Mouse (Mus musculus): ENCODE results near the gene Fam129a. TPM values are rescaled to one million over a fixed set of nuclear protein-coding genes. Genes with fewer than 3 reads are reported as not detected.
A peak's percentile ranks its signal among the peaks of the same experiment; 100 is the strongest.
"Not testable (repeated sequence)": the region's sequence is repeated elsewhere in the genome, so short reads cannot be mapped to it uniquely, and the experiment has no call there.

The Fam129a gene
- total RNA-seq, 2 experiments from 2014 or later = 4.6 to 6.3 TPM

DNA sequence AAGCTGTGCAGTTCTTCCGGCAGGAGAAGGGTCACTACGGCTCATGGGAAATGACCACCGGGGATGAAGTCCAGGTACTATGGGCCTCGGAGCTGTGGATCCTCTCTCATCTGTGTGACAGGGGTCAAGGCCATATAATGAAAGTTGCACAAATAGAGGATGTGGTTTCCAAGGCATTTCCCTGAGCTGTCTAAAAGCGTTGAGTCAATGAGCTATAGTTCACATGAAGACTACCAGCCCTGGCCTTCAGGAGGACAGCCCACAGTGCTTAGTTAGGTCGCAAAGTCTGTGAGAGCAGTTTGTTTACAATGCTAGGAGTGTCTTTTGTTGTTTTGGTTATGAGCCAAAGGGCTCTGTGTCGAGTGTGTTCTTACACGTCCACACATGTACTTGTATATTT, 118.6 kb downstream of the Fam129a start:
- ATAC-seq (replicated peaks; ENCODE audit: poor library complexity, severe bottlenecking) = peak; percentile 66

GRCm38 (mm10) chr1:151690061-151690460, 119.1 kb downstream of the Fam129a start:
- ATAC-seq (replicated peaks; ENCODE audit: poor library complexity, severe bottlenecking) = 0 out of 2 replicates have a peak, but pooled peaks have one; percentile 18

DNA sequence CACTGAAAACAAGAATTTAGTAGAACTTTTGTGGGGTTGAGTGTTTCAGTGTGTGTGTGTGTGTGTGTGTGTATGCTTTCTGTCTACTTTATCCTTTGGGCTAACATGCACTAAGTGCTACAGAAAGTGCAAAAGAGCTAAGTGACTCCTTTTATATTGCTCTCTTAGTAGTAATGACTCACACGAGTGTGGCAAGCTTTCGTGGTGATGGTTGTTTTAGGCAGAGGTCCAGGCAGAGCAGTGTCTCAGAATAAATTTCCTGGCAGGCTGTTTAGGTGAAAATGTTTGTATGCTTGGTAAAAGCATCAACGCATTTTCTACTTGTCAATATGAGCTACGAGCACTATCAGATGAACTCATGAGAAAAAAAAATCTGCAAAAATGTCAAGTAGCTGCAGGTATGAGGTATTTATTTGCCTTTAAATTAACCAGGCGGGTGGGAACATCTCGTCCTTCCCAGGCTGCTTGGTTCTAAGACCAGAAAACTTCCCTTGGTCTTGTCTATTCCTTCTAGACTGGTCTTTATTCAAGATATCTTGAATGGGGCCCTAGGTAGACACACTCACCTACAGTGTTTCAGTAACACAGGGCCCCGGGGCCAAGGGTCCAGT, 119.7 kb downstream of the Fam129a start:
- no peak for ATAC-seq (replicated peaks; ENCODE audit: poor library complexity, severe bottlenecking)

GRCm38 (mm10) chr1:151692867-151693266, 121.9 kb downstream of the Fam129a start:
- ATAC-seq (replicated peaks; ENCODE audit: poor library complexity, severe bottlenecking) = not testable (repeated sequence)

DNA sequence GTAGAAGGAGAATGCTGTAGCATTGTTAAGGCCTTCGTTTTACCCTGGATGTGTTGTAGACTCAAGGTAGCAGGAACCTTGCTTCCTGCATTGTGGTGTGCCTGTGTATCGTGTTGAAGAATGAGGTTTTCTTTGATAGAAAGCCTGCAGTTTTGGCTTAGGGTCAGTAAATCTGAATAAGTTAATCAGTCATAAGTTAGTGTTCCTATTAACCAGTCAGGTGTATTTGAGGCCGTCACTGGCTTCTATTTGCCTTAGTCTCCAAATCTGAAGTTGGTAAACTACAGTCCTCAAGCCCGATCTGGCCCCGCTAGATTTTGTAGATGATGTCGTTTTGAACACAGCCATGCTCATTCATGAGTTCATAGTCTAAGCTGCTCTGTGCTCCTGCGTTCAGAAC, 125.8 kb downstream of the Fam129a start:
- no peak for ATAC-seq (replicated peaks; ENCODE audit: poor library complexity, severe bottlenecking)

- ATAC-seq (replicated peaks; ENCODE audit: poor library complexity, severe bottlenecking) = no peak
These were observed 127.1 kb downstream of the Fam129a start for GRCm38 (mm10) chr1:151697901-151698641.

DNA sequence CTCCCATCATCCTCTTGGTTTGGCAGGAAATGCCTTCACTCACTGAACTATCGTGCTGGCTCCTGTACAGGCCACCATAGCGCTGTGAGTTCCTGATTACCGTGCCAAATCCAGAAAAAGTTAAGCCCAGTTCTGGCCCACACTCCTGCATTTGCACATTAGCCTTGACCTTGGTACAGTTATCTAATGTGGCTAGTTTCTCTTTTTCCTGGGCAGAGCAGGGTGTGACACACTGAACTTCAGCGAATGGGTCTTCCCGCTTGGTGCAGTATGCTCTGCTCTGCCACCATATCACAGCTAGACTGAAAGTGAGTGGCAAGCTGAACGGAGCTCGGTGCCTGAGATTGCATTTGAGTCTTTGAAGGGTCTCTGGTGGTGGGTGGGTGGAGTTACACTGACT, 128.4 kb downstream of the Fam129a start:
- ATAC-seq (replicated peaks; ENCODE audit: poor library complexity, severe bottlenecking) = no peak

- ATAC-seq (replicated peaks; ENCODE audit: poor library complexity, severe bottlenecking) = peak; percentile 78
These were observed 131.8 kb downstream of the Fam129a start for GRCm38 (mm10) chr1:151702816-151703215.

DNA sequence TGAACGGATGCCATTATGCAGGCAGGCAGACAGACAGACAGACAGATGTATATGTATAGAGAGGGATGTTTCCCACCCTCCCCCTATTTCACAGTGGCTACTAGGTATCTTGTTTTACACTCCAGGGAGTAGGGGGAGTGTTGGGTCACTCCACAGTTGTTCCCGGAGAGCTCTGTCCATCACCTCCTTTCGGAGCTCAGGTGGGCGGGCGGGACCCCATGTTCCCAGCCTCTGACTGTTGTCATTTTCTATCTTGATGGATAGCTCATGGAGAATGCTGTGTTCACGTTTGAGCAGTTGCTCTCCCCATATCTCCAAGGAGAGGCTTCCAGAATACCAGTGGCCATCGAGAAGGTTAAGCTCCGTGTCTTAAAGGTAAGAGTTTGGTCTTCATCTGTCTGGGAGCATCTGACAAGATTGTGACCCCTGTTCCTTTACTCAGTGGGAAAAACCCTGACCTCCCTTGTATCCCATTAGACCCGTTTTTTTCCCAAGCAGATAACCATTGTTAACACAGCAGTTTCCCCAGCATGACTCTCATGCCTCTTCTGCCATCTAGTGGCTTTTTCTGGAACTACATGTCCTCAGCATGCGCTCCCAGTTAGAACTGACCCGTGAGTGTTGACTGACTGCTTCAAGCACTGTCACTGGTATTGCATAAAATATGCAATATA, 134.9 kb downstream of the Fam129a start:
- peak; percentile 74 for ATAC-seq (replicated peaks; ENCODE audit: poor library complexity, severe bottlenecking)

DNA sequence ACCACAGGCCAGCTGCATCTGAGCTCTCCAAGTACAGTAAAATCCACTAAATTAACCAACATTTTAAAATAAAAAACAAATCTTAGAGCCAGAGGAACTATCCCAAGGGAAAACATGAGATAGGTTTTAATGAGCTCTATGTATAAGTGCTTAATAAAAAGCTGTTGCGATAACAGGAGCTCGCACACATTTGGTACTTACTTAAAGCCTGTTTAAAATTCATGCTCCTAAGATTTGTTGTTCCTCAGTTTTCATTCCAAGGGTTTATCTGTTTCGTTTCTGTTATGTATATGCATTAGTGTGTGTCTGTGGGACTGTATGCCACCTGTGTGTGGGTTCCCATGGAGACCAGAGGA, 135.4 kb downstream of the Fam129a start:
- no peak for ATAC-seq (replicated peaks; ENCODE audit: poor library complexity, severe bottlenecking)

- peak; percentile 45 for ATAC-seq (replicated peaks; ENCODE audit: poor library complexity, severe bottlenecking)
These were observed 138.2 kb downstream of the Fam129a start for GRCm38 (mm10) chr1:151708966-151709733.

DNA sequence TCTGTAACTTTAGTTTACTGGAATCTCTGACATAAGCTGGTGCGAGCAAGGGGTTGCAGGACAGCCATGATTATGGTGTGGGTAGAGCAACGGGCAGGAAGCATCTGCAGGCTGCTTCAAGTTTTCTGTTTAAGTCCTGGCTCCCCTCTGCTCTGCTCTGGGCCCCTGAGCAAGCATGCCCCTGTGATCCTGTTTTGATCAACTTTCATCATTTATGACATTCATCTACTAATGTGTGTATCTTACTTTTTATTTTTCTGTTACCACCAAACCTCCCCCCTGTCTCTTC, 138.7 kb downstream of the Fam129a start:
- no peak for ATAC-seq (replicated peaks; ENCODE audit: poor library complexity, severe bottlenecking)

DNA sequence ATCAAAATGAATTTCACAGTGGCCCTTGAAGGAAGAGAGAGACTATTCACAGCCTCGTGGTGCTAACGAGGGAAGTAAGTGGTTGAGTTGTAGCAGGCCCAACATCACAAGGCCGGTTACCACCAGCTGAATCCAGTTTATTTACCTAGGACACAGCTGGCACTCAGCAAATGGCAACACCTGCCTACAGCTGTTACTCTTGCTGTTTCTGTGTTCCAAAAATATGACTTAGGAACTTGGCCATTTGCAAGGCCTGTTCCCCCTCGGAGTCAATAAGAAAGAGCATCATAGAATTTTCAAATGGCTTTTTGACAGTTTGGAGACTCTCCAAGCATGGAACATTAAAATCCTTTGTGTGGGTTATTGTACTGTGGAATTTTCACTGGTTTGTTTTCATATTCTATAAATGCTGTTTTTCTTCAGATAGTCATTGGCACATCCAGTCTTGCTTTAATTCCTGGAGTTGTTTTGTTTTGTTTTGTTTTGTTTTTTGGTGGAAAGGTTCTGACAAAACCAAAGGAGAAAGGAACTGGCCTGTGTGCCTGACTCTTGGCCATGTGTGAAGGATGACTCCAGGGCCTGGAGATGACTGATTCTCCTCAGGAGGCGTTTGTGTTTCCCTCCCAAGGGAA, 139.6 kb downstream of the Fam129a start:
- no peak for ATAC-seq (replicated peaks; ENCODE audit: poor library complexity, severe bottlenecking)

DNA sequence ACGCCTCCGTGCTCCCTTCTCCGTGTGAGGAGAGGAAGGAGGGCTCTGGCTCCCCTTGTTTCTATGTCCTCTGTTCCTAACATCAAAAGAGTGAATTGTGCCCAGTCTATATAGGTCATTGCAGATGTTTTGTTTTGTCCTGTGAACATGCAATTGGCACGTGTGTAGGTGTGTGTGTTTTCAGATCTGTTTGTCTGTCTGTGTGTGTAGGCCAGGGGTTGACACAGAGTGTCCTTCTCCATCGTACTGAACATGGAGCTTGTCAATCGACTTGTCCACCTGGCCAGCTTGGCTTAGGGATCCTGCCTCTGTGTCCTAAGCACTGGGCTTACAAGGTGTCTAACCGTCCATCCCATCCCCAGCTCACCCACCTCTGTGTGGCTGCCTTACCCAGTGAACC, 140.1 kb downstream of the Fam129a start:
- no peak for ATAC-seq (replicated peaks; ENCODE audit: poor library complexity, severe bottlenecking)

GRCm38 (mm10) chr1:151712664-151713063, 141.7 kb downstream of the Fam129a start:
- no peak for ATAC-seq (replicated peaks; ENCODE audit: poor library complexity, severe bottlenecking)

- ATAC-seq (replicated peaks; ENCODE audit: poor library complexity, severe bottlenecking) = no peak
These were observed 142.6 kb downstream of the Fam129a start for GRCm38 (mm10) chr1:151713622-151714021.

GRCm38 (mm10) chr1:151716024-151716710, 145.2 kb downstream of the Fam129a start:
- no peak; the same call in 1 of the 2 replicates for ATAC-seq (replicated peaks; ENCODE audit: poor library complexity, severe bottlenecking)

DNA sequence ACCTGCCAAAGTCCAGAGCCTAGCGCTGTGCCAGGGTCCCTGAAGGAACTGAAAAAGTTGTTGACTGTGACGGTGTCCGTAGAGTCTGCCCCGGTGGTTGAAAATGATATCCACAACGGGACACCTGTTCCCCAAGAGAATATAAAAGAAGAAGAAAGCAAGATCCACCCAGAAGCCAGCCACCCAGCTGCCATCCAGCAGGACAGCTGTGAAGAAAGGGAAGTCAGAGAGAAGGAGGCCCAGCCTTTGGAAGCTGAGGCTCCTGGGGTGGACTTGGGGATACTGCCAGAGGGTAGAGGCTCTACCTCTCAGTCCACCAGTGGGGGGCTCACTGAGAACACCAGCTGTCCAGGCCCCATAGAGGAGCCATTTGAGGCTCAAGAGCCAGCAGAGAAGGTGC, 146.6 kb downstream of the Fam129a start:
- ATAC-seq (replicated peaks; ENCODE audit: poor library complexity, severe bottlenecking) = peak; percentile 58

DNA sequence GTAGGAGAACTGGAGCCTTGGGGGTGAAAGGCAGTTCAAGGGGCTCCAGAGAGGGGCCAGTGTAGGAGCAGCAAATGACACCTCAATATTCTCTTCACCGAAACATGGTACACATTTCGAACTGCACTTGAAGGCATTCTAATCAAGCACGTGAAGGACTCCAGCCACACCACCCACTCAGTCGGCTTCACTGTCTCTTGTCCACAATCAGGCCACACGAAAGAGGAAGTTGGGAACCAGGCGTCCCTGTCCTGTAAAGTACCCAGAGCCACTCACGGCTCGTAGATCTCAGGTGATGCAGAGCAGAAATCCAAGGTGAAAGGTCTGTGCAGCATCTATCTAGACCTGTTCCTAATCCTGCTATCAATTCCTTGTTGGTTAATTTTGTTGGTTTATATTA, 147.6 kb downstream of the Fam129a start:
- peak; percentile 86 for ATAC-seq (replicated peaks; ENCODE audit: poor library complexity, severe bottlenecking)

DNA sequence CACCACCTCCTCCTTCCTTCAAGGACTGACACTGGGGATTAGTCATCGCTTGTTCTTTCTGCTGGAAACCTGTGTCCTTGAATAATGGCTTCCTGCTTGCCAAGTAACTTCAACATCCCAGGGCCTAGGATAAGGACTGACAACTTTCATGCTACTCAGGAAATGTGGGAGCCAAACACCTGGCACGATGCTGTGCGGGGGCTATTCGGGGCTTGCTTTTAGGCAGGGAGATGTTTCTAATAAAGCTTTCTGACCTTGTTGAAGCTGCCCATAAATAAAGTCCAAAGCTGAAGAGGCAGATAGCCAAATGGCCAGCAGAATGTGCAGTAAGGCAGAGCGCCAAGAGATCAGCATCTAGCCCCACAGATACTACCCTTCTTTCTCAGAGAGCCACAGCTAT, 148.9 kb downstream of the Fam129a start:
- ATAC-seq (replicated peaks; ENCODE audit: poor library complexity, severe bottlenecking) = no peak
